Mouse (Mus musculus) heart, embryonic 16.5 days (tissue): Measurements from ENCODE around the gene Acvr2b. TPM values are rescaled to one million over a fixed set of nuclear protein-coding genes. Genes with fewer than 3 reads are reported as not detected.

Experiments used
- ATAC-seq: fragments of 200-750 bp; cut with Nextera tagmentation; replicated peaks from 2 replicates; pipeline ENCODE4 v1.8.0; 2017; ENCODE audit warnings: moderate number of reproducible peaks; ENCODE audit not compliant: insufficient read depth, low FRiP score; ENCODE audit errors: extremely low read depth
- H3K27ac ChIP-seq: fragments of 300-500 bp; sonication (generic); 2 replicates; pipeline ENCODE4 v1.5.1; 2014; ENCODE audit warnings: mild to moderate bottlenecking, low read length, control low read depth, moderate library complexity
- H3K27me3 ChIP-seq: fragments of 300-500 bp; sonication (generic); 2 replicates; pipeline ENCODE4 v1.6.1; 2014; ENCODE audit warnings: low read length, mixed read lengths; ENCODE audit not compliant: control insufficient read depth, insufficient read depth
- H3K36me3 ChIP-seq: fragments of 300-500 bp; sonication (generic); 2 replicates; pipeline ENCODE4 v1.6.1; 2014; ENCODE audit not compliant: control insufficient read depth, insufficient read depth
- H3K4me1 ChIP-seq: fragments of 300-500 bp; sonication (generic); 2 replicates; pipeline ENCODE4 v1.6.1; 2014; ENCODE audit warnings: low read length, mixed read lengths; ENCODE audit not compliant: control insufficient read depth, insufficient read depth
- H3K4me2 ChIP-seq: fragments of 300-500 bp; sonication (generic); 2 replicates; pipeline ENCODE4 v1.6.1; 2014; ENCODE audit warnings: low read depth, mild to moderate bottlenecking, control low read depth, low read length
- H3K4me3 ChIP-seq: fragments of 300-500 bp; sonication (generic); 2 replicates; pipeline ENCODE4 v1.5.1; 2014; ENCODE audit warnings: mild to moderate bottlenecking, control low read depth, low read length
- H3K9ac ChIP-seq: fragments of 300-500 bp; sonication (generic); 2 replicates; pipeline ENCODE4 v1.6.1; 2014; ENCODE audit warnings: low read length, control low read depth
- H3K9me3 ChIP-seq: fragments of 300-500 bp; sonication (generic); replicated peaks from 2 replicates; pipeline ENCODE4 v1.6.1; 2016; ENCODE audit warnings: low read length; ENCODE audit not compliant: control insufficient read depth
- WGBS: fragments of 180-500 bp; shearing (Covaris S2); extraction: QIAGEN DNeasy Blood & Tissue Kit; methylation state at CpG from one replicate; pipeline ENCODE4 v1.1.7; 2014; 5-methylcytosine and 5-hydroxymethylcytosine counted together
- polyA plus RNA-seq: library from polyadenylated mRNA; unstranded; fragments of >200 nt; fragmentation: Nextera tagmentation; extraction: Ambion mirVana; gene quantifications from 2 replicates; pipeline ENCODE4 v1.2.1, GENCODE M21; 2015

The Acvr2b gene
- polyA plus RNA-seq, 1 experiment from 2014 or later = 7.3 TPM

- no peak overlapping the region; the same call in 1 of the 2 replicates for H3K4me3 ChIP-seq
- WGBS = 19% methylated on average over 7 of the region's 7 CpGs
- peaks cover 33% of the 10 kb centered on the region for H3K4me1 ChIP-seq
- peak overlapping the region; percentile 9 for H3K9ac ChIP-seq
- no peaks in the 10 kb centered on the region for H3K36me3 ChIP-seq
- no peaks in the 10 kb centered on the region for H3K9me3 ChIP-seq
- peak overlapping the region; percentile 49 for H3K4me2 ChIP-seq
- ATAC-seq = peak; percentile 92
- peak overlapping the region; percentile 89 for H3K27ac ChIP-seq
- H3K27me3 ChIP-seq = no peaks in the 10 kb centered on the region
These were observed 23.5 kb downstream of the Acvr2b start for GRCm38 (mm10) chr9:119425217-119425975.

- no peak overlapping the region for H3K4me2 ChIP-seq
- H3K9me3 ChIP-seq = no peaks in the 10 kb centered on the region
- 0 out of 2 replicates have a peak, but pooled peaks cover under 1% of the 10 kb centered on the region for H3K36me3 ChIP-seq
- WGBS = 69% methylated on average over 13 of the region's 13 CpGs
- ATAC-seq = no peak
- no peak overlapping the region for H3K4me3 ChIP-seq
- H3K4me1 ChIP-seq = peaks cover 30% of the 10 kb centered on the region
- H3K27ac ChIP-seq = peak overlapping the region; percentile 89
- no peaks in the 10 kb centered on the region for H3K27me3 ChIP-seq
- H3K9ac ChIP-seq = peak overlapping the region; percentile 9; the same call in 1 of the 2 replicates
These were observed 24.1 kb downstream of the Acvr2b start for GRCm38 (mm10) chr9:119425976-119426415.

GRCm38 (mm10) chr9:119426483-119426882 lies 24.6 kb downstream of the Acvr2b start:
- Histone ChIP-seq H3K27ac (no peak overlapping the region; the same call in 1 of the 2 replicates), H3K36me3 (0 out of 2 replicates have a peak, but pooled peaks cover 3% of the 10 kb centered on the region), H3K9ac (peak overlapping the region; percentile 9; the same call in 1 of the 2 replicates), H3K4me2 (peak overlapping the region; percentile 14; the same call in 1 of the 2 replicates), H3K4me1 (peaks cover 30% of the 10 kb centered on the region), H3K27me3 (no peaks in the 10 kb centered on the region), H3K4me3 (no peak overlapping the region), H3K9me3 (no peaks in the 10 kb centered on the region)
- 40% methylated on average over 7 of the region's 7 CpGs for WGBS
- ATAC-seq = no peak

DNA sequence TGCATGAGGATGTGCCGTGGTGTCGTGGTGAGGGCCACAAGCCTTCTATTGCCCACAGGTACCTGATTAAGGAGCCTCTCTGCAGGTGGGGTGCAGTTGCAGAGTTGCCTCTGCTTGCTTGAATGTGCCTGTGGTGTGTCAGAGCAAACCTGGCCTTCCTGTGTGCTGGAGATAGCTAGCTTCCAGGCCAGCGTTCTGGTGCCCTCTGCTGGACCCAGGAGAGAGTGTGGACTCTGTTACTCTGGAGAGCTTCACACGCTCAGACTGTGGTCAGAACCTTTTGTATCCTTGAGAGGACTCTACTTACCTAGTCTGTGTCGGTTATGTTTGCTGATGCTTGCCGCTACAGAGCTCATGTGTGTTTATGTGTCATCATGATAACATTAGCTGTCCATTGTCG lies 28.4 kb downstream of the Acvr2b start:
- Histone ChIP-seq H3K27ac (no peak overlapping the region), H3K4me1 (peaks cover 18% of the 10 kb centered on the region), H3K9me3 (no peaks in the 10 kb centered on the region), H3K4me3 (no peak overlapping the region), H3K9ac (no peak overlapping the region), H3K27me3 (no peaks in the 10 kb centered on the region), H3K36me3 (peaks cover 15% of the 10 kb centered on the region), H3K4me2 (no peak overlapping the region)
- peak; percentile 68; the same call in 1 of the 2 replicates for ATAC-seq
- 39% methylated on average over 7 of the region's 7 CpGs for WGBS

GRCm38 (mm10) chr9:119435855-119436254 lies 33.9 kb downstream of the Acvr2b start:
- no peak overlapping the region for H3K4me3 ChIP-seq
- 66% methylated on average over 2 of the region's 2 CpGs for WGBS
- peaks cover 15% of the 10 kb centered on the region for H3K36me3 ChIP-seq
- no peaks in the 10 kb centered on the region for H3K4me1 ChIP-seq
- H3K27me3 ChIP-seq = no peaks in the 10 kb centered on the region
- H3K27ac ChIP-seq = no peak overlapping the region
- no peaks in the 10 kb centered on the region for H3K9me3 ChIP-seq
- ATAC-seq = no peak
- H3K4me2 ChIP-seq = no peak overlapping the region
- no peak overlapping the region for H3K9ac ChIP-seq

DNA sequence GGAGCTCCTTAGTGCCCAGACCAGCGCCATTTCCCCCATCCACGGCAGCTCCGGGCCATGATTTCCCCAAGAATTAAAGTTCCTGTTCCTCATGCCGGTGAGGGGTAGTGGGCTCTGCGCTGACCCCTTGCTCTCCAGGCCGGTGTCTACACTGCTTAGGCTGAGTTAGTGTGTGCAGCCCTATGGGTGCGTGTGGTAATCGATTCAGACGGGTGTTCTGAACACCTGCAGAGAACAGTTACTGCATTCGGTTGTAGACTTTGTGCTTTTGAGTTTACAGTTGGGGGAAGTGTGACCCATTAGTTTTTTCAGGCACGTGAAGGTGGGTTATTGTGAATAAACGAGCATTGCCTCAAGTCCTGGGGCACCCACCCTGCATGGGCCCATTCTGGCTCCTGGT lies 36.1 kb downstream of the Acvr2b start:
- WGBS = 94% methylated on average over 12 of the region's 12 CpGs
- H3K9ac ChIP-seq = no peak overlapping the region
- no peak overlapping the region for H3K27ac ChIP-seq

DNA sequence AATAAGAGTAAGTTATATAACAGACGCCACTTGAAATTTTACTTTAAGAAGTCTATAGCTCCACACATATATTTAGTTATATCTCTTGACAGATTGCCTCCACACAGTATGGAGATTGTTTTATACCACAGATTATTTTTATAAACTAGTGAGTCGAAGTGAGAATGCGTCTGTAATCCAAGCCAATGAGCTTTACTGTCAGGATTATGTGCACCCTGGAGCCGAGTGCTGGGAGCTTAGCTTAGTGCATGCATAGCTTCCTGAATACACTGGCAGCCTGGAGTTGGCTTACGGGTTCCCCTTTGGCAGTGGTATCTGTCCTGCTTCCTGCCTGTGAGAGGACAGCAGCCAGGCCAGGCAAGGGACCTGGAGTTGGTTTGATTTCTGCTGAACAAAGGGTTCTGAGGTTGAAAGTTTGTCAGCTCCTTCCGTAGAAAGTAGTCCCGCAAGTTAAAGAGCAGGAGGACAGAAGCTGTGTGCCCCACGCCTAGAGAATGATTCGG lies 36.6 kb downstream of the Acvr2b start:
- no peak for ATAC-seq
- Histone ChIP-seq H3K27me3 (no peaks in the 10 kb centered on the region), H3K27ac (no peak overlapping the region), H3K4me1 (no peaks in the 10 kb centered on the region), H3K36me3 (peaks cover 7% of the 10 kb centered on the region; the same call in 1 of the 2 replicates), H3K9me3 (no peaks in the 10 kb centered on the region), H3K9ac (no peak overlapping the region), H3K4me2 (no peak overlapping the region), H3K4me3 (no peak overlapping the region)
- 85% methylated on average over 9 of the region's 9 CpGs for WGBS

More for the DNA sequence above, 36.1 kb downstream of the Acvr2b start:
- no peaks in the 10 kb centered on the region for H3K4me1 ChIP-seq
- ATAC-seq = no peak
- no peaks in the 10 kb centered on the region for H3K9me3 ChIP-seq
- no peak overlapping the region for H3K4me2 ChIP-seq
- peaks cover 7% of the 10 kb centered on the region; the same call in 1 of the 2 replicates for H3K36me3 ChIP-seq
- no peak overlapping the region for H3K4me3 ChIP-seq
- no peaks in the 10 kb centered on the region for H3K27me3 ChIP-seq

DNA sequence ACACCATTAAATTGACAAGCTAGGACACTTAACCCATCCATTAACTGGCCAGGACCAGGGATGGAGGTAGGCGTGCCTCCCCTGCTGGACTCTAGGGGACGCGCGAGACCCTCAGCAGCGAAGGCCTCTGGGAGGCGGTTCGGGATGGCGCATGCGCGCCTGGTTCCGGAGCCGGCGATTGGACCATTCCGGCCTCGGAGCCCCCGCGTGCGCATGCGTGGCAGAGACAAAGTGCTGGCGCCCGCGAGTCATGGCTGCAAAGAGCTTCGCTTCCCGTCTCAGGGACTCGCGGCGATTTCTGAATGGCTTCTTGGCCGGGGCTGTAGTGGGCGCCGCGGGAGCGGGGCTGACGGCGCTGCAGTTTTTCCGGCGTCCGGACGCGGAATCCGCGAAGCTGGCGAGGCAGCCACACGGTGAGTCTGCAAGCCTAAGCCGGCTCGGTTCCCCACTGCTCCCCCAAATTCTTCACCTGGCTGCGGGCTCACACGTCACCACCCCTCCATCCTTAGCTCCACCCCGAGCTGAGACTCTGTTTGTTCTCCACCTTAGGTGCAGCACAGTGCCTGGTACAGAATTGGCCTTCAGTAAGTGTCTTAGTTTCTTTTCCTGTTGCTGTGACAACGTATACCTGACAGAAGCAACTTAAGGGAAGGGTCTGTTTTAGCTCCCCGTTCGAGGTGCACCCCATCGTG lies 43.0 kb downstream of the Acvr2b start, which contains the start of gene Exog:
Gene Exog (plus strand): TSS at position 206 of the 692 bp plus-strand sequence.
- H3K27ac ChIP-seq = peak within 1 kb of the TSS; percentile 61; the same call in 1 of the 2 replicates
- peak within 1 kb of the TSS; percentile 97 for H3K4me2 ChIP-seq
- H3K36me3 ChIP-seq = peaks cover 19% of the 10 kb centered on the region
- peak within 1 kb of the TSS; percentile 92 for H3K9ac ChIP-seq
- no peaks in the 10 kb centered on the region for H3K9me3 ChIP-seq
- H3K27me3 ChIP-seq = no peaks in the 10 kb centered on the region
- peaks cover 8% of the 10 kb centered on the region for H3K4me1 ChIP-seq
- peak; percentile 90 for ATAC-seq
- H3K4me3 ChIP-seq = peak within 1 kb of the TSS; percentile 89
- under 1% methylated on average over 52 of the region's 52 CpGs for WGBS
